Mouse (Mus musculus) cerebellum, adult 2 months (tissue): Measurements from ENCODE around the gene Msto1. TPM values are rescaled to one million over a fixed set of nuclear protein-coding genes. Genes with fewer than 3 reads are reported as not detected.
A peak's percentile ranks its signal among the peaks of the same experiment; 100 is the strongest.
"Not testable (repeated sequence)": the region's sequence is repeated elsewhere in the genome, so short reads cannot be mapped to it uniquely, and the experiment has no call there.

Experiments
- DNase-seq, 2 experiments: peaks; one replicate each; pipeline ENCODE4 v3.0.0; 2021
- H3K27ac ChIP-seq: fragments of 200-500 bp; 2 replicates; pipeline ENCODE4 v1.5.1; 2012; ENCODE audit warnings: low read length, control low read depth, inconsistent platforms; ENCODE audit not compliant: insufficient read depth
- H3K27me3 ChIP-seq: fragments of 200-500 bp; 2 replicates; pipeline ENCODE4 v1.6.1; 2012; ENCODE audit warnings: inconsistent platforms, mild to moderate bottlenecking, low read length, moderate library complexity; ENCODE audit not compliant: control insufficient read depth, insufficient read depth
- H3K4me1 ChIP-seq: fragments of 200-500 bp; 2 replicates; pipeline ENCODE4 v1.6.1; 2011; ENCODE audit warnings: low read length; ENCODE audit not compliant: control insufficient read depth, insufficient read depth
- H3K4me3 ChIP-seq: fragments of 200-500 bp; replicated peaks from 2 replicates; pipeline ENCODE3; 2011; ENCODE audit warnings: mild to moderate bottlenecking, low read depth, low read length, control low read depth; ENCODE audit not compliant: insufficient read depth
- CTCF ChIP-seq: fragments of 200-500 bp; IDR thresholded peaks from 2 replicates; pipeline ENCODE4 v1.5.1; 2011; ENCODE audit warnings: low read depth, mild to moderate bottlenecking, control low read depth, low read length, moderate library complexity, borderline replicate concordance; ENCODE audit not compliant: insufficient read depth
- POLR2A ChIP-seq: fragments of 200-500 bp; IDR thresholded peaks from 2 replicates; pipeline ENCODE4 v1.6.1; 2011; ENCODE audit warnings: low read length, control low read depth, borderline replicate concordance; ENCODE audit not compliant: insufficient read depth
- WGBS: fragments of 180-500 bp; shearing (Covaris S2); methylation state at CpG from one replicate; pipeline ENCODE4 v1.1.7; 2018; 5-methylcytosine and 5-hydroxymethylcytosine counted together
- polyA plus RNA-seq: library from polyadenylated mRNA; depleted of rRNA; stranded (reverse); fragments of >200 nt; gene quantifications from 2 replicates; pipeline ENCODE4 v1.2.3, GENCODE M21; 2012; rRNA removed

The Msto1 gene
- 37.0 and 38.3 TPM in 2 replicates for polyA plus RNA-seq

DNA sequence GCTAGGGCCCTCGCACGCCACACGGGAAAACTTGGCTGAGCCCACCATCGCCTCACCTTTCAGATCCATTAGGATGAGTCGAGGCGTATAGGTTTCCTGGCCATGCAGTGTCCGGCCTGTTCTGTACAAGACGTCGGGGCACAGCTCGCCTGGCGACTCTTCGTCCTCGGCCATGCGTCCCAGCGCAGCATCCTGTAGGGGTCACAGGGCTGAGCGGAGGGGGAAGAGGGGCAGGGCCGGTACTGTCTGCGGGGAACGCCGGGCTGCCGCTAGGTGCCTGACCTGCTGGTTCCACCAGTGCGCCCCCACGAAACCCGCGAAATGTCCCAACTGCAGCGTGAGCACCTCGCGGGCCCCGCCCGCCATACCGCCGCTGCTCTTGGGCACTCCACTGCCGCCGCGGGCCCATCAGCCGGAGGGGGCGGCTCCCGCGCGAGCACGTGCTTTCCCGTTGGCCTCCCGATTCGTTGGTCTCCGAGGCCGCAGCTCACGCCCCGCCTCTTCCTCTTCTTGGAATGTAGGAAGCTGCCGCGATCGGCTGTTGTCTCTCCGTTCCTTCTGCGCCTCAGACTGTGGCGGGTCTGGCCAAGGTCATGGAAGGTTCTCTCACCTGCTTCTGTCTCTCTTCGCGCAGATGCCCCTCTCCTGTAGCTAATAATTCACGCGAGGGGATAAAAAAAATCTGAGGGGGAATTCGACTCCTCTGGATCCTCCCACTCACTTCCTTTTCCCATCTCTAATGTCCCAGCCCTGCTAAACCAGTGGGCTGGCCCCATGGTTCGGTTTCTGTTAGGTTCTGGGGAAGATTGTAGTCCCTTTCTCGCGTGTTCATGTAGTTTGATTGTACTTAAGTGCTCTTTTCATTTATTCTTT, at the start of gene Msto1:
Gene Msto1 (minus strand): TSS at position 489 of the 873 bp plus-strand sequence.
- no peaks in the 10 kb centered on the region for H3K27me3 ChIP-seq
- peak within 1 kb of the TSS; percentile 83 for H3K27ac ChIP-seq
- peak; percentile 92 to 94 for DNase-seq
- H3K4me3 ChIP-seq, result peak within 1 kb of the TSS; percentile 75
- under 1% methylated on average over 62 of the region's 62 CpGs for WGBS
- 0 out of 2 replicates have a peak, but pooled peaks cover 4% of the 10 kb centered on the region for H3K4me1 ChIP-seq
- TF ChIP-seq CTCF (no peak), POLR2A (peak; percentile 97)

DNA sequence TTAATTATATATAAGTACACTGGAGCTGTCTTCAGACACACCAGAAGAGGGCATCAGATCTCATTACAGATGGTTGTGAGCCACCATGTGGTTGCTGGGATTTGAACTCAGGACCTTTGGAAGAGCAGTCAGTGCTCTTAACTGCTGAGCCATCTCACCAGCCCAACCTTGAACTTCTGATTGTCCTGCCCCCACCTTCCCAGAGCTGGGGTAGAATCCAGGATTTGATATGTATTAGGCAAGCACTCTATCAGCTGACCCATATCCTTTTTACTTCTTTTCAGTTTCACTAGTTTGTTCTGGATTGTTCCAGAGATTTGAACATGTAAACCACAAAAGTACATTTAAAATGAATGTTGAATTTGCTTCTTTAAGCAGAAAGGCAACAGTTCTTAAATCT, 49.4 kb upstream of the Msto1 start:
- H3K27ac ChIP-seq, H3K4me1 ChIP-seq, H3K27me3 ChIP-seq, DNase-seq, H3K4me3 ChIP-seq: not testable (repeated sequence)

DNA sequence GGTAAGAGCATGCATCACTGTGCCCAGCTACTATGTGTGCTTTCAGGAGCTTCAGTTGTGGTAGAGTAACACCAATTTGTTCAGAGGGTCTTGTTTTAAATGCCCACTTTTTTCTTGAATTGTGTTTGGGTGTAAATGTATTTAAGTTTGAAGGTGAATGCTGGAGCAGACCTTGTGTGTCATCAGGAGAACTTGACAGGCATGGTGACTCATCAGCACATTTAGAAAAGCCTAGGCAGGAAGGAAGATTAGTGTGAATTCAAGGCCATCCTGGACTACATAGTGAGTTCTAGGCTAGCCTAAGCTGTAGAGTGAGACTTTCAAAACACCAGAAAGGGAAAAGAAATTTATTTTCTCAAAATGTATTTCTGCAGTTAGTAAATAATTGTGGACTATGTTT, 39.9 kb upstream of the Msto1 start:
- TF ChIP-seq CTCF (no peak), POLR2A (no peak)
- H3K4me1 ChIP-seq, result peaks cover 2% of the 10 kb centered on the region; the same call in 1 of the 2 replicates
- H3K27ac ChIP-seq, result no peak overlapping the region
- no peak overlapping the region for H3K4me3 ChIP-seq
- no peak for DNase-seq
- no peaks in the 10 kb centered on the region for H3K27me3 ChIP-seq

DNA sequence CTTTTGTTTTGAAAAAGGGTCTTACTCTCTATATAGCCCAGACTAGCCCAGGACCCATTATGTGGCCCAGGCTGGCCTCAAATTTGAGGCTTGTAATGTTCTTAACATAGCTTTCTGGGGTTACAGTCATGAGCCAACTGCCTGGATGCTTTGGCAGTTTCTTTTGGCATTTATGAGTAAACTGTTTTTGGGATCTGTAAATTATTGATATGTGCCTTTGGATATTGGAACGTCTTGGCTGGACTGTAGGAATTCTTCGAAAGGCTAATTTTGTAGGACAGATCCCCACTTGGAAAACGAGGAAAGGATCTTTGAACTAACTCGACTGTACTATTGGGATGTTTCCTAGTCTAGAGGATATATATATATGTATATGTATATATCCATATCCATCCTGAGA, 39.4 kb upstream of the Msto1 start:
- TF ChIP-seq POLR2A (no peak), CTCF (no peak)
- no peak for DNase-seq
- Histone ChIP-seq H3K4me1 (peaks cover 2% of the 10 kb centered on the region; the same call in 1 of the 2 replicates), H3K4me3 (no peak overlapping the region), H3K27me3 (no peaks in the 10 kb centered on the region), H3K27ac (no peak overlapping the region)
- 65% methylated on average over 4 of the region's 4 CpGs for WGBS

DNA sequence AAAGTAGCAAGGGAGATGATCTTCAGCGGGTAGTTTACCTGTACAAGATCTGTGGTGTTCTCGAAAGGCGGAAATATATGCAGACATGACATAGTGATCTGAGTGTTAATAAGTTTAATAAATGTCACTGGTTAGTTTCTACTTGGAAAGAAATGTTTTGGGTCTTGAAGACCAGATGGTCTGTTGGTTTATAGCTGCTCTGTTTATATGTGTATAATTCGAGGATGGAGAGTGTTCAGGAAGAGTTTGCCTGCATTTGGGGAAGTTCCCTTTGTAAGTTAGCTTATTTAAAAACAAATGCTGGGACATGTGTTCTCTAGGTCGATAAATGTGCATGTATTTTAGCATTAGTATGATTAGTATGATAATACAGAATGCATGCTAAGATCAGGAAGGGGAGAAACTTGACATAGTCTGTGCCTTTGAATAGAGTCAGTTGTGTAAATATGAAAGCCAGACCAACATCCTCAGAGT, 37.6 kb upstream of the Msto1 start:
- TF ChIP-seq CTCF, result no peak
- no peak for TF ChIP-seq POLR2A
- H3K4me1 ChIP-seq, result peaks cover 2% of the 10 kb centered on the region; the same call in 1 of the 2 replicates
- H3K27me3 ChIP-seq, result no peaks in the 10 kb centered on the region
- peak overlapping the region; percentile 92; the same call in 1 of the 2 replicates for H3K27ac ChIP-seq
- WGBS, result under 1% methylated on average over 5 of the region's 5 CpGs
- no peak for DNase-seq
- H3K4me3 ChIP-seq, result peak overlapping the region; percentile 77

DNA sequence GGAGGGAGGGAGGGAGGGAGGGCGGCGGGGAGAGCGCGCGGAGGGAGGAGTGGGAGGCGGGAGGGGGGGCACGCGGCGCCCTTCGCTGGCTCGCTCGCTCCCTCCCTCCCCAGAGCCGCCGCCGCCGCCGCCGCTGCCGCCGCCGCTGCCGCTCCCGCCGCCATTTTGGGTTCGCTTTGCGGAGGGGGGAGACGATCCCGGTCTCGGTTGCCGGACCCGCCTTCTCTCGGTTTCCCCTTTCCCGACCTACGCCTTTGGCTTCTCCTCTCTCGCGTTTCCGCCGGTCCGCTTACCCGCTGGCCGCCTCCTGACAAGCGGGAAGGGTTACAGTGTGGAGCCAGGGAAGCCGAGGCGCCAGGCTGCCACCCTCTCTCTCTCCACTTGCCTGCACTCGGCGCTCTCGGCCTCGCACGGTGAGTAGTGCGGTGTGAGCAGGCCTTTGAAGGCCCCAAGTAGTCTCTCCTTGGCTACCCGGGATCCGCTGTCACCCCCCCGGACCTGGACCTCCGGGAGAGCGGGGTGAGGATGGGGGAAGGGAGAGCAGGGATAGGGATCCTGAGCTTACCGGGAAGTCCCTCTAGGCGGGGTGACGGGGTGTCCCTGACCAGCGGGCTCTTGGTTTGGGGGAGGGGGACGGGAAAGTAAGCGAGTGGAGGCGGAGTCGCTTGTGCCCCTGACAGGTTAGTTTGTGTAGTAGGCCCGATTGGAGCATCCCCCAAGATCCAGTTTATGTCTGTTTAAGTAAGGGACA, 37.0 kb upstream of the Msto1 start, which contains the start of the genes Ash1l and Dap3:
Gene Ash1l (plus strand): TSS at position 47 of the 751 bp plus-strand sequence.
Gene Dap3 (minus strand): TSS at position 606 of the 751 bp plus-strand sequence.
- H3K4me3 ChIP-seq, result peak within 1 kb of the TSS; percentile 77
- peak within 1 kb of the TSS; percentile 92 for H3K27ac ChIP-seq
- DNase-seq, result peak; percentile 79 to 87
- 1% methylated on average over 43 of the region's 64 CpGs for WGBS
- 0 out of 2 replicates have a peak, but pooled peaks have one; percentile 19 for TF ChIP-seq POLR2A
- TF ChIP-seq CTCF, result peak; percentile 24; the same call in 1 of the 2 replicates
- peaks cover 2% of the 10 kb centered on the region; the same call in 1 of the 2 replicates for H3K4me1 ChIP-seq
- no peaks in the 10 kb centered on the region for H3K27me3 ChIP-seq

DNA sequence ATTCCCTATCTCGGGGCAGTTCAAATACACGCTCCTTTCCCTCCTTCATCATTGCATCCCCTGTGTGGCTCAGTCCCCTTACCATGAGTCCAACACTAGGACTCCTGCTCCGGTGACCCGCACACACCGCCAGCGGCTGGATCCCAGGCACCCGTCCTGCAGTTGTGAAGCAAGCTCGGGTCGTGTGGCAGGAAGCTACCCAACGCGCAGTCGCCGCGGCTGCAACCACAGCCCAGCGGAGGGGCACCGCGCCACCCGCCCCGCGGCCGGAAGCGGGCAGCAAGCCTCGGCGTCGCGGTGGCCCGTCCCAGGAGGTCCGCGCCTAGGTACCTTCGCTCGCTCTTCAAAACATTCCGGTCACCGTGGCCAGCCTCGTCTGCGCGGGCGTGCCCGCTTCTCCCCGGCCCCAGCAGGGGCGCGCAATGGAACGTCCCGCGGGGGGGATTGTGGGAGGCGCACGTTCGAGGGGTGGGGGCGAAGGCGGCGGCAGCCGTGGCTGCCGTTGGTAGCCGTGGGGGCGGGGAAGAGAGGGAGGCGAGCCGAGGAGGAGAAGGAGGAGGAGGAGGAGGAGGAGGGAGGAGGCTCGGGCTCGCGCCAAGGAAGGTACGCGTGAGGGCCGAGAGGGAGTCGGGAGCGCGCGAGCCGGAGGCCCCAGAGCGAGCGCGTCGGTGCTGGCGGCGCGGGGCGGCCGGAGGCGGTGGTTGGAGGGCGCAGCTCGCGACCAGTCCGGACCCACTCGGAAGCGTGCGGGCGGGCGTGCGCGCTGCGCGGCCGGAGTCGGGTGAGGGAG, 36.2 kb upstream of the Msto1 start:
- H3K4me3 ChIP-seq, result peak overlapping the region; percentile 66
- DNase-seq, result peak; percentile 91
- H3K4me1 ChIP-seq, result peaks cover 2% of the 10 kb centered on the region; the same call in 1 of the 2 replicates
- WGBS, result under 1% methylated on average over 59 of the region's 92 CpGs
- no peaks in the 10 kb centered on the region for H3K27me3 ChIP-seq
- TF ChIP-seq POLR2A (peak; percentile 47; the same call in 1 of the 2 replicates), CTCF (no peak)
- H3K27ac ChIP-seq, result peak overlapping the region; percentile 64
